Mouse (Mus musculus): ENCODE results near the gene Araf.

The Araf gene

GRCm38 (mm10) chrX:20797681-20798080 is at the start of gene Araf:
Gene Araf (plus strand): TSS chrX:20797814.
- in situ Hi-C loops (cut with MboI; ENCODE audit: unreplicated experiment in 2 of 2), result loop anchor here (25.0 kb wide), 1 partner anchor 785 kb away; no protein-coding TSS in a partner anchor

DNA sequence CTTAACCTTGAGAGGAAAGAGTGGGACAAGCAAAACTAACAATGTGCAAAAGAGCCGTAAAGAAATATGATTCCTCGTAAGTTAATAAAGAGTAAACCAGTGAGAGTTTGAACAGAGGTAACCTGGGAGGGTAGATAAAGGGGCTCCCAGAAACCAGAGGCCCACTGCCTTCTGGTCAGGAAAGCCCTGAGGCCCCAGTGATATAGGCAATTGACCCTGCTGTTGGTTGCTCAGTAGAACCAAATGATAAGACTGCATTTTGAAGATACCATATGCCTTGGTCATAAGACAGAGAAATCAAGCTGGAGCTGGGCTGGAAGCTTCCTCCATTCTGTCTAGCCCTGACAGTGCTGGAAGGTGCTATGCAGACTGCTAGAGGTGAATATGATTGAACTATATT is 48.8 kb upstream of the Araf start:
- in situ Hi-C loops (cut with MboI; ENCODE audit: unreplicated experiment in 2 of 2), result no loop called here

GRCm38 (mm10) chrX:20761201-20761600 is 36.4 kb upstream of the Araf start:
- in situ Hi-C loops (cut with MboI; ENCODE audit: unreplicated experiment in 2 of 2), result no loop called here

DNA sequence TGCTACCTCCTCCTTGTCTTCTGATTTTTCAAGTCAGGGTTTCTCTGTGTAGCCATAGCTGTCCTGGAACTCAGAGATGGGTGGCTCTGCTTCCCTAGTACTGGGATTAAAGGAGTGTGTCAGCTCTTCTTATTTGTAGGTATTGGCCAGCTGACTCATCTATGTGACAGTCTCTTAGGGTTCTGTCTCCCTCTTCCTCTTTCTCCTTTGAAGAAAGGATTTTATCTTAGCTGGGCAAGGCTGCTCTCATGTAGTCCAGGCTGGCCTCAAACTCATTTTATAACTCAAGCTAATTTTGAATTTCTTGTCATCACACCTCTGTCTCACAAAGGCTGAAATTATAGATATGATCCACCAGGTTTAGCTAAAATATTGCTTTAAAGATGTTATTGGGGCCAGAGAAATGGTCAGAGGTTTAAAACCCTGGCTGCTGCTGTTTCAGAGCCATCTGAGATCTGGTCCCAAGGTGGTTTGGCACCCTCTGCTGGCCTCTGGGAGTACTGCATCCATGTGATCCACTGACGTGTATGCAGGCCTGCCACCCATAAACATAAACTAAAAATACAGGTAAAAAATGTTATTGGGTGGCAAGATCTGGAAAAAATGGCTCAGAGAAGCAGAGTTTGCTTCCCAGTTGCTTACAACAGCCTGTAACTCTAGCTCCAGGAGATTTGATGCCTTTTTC is 26.8 kb upstream of the Araf start:
- in situ Hi-C loops (cut with MboI; ENCODE audit: unreplicated experiment in 2 of 2), result loop anchor here (5.0 kb wide), 1 partner anchor 109 kb away; no protein-coding TSS in a partner anchor

DNA sequence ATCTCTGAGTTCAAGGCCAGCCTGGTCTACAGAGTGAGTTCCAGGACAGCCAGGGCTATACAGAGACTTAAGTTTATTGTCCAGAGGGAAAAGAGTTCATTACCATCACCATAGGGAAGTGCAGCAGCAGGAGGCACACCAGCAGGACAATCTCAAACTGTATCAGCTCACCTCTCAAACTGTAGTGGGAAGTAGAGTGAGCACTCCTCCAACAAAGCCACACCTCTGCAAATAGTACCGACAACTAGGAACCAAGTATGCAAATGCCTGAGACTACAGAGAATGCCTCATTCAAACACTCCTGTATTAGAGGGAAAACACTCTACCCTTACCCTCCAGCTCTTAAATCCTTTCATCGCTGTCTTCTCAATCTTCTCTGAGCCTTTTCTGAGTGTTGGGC is 25.9 kb upstream of the Araf start:
- in situ Hi-C loops (cut with MboI; ENCODE audit: unreplicated experiment in 2 of 2), result loop anchor here (5.0 kb wide), 1 partner anchor 109 kb away; no protein-coding TSS in a partner anchor

DNA sequence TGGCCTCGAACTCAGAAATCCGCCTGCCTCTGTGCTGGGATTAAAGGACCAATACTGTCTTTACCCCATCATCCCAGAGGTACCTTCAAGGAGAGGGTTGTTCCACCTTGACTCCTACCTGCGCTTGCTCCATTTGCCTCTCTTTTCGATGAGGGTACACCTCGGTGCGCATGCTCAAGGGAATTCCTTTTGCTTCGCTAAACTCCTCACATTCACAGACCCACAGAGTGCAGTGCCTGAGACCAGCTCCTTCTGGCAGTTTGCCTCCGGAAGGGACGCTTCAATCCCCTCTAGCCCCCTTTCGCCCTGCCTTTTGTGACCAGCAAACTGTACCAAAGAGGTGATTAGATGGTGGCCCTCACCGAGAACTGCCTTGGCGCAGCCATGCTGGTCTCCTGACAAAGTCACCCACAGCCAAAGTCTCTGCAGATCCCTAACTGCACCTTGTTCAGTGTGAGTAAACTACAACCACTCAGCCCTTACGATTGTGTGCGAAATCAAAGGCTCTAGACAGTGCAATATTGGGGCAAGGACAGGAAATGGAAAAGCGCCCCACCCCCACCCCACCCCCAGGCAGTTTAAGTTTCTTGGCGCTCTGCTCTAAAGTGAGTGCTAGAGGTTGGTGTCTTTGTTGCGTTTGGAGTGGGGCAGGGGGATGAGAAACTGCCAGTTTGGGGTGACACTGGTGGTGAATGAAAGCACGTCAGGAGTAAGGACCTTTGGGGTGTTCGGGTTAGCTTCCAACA is 22.2 kb upstream of the Araf start:
- in situ Hi-C loops (cut with MboI; ENCODE audit: unreplicated experiment in 2 of 2), result loop anchor here (25.0 kb wide), 1 partner anchor 763 kb away; no protein-coding TSS in a partner anchor

DNA sequence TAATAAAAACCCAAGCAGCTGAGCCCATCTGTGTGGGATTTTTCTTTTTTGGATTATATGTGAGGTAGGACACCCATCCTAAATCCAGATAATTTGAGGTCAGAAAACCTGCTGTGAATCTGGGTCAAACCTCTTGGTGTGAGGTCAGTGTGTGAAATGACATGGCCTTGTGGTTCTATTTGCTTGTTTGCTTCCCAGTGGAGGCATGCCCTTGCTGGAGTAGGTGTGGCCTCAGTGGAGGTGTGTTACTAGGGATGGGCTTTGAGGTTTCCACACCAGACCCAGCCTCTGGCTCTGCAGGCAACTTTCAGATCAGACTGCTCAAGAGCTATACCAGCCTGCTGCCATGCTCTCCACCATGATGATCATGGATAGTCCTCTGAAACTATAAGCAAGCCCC is 20.0 kb upstream of the Araf start:
- in situ Hi-C loops (cut with MboI; ENCODE audit: unreplicated experiment in 2 of 2), result loop anchor here (25.0 kb wide), 1 partner anchor 765 kb away; no protein-coding TSS in a partner anchor

DNA sequence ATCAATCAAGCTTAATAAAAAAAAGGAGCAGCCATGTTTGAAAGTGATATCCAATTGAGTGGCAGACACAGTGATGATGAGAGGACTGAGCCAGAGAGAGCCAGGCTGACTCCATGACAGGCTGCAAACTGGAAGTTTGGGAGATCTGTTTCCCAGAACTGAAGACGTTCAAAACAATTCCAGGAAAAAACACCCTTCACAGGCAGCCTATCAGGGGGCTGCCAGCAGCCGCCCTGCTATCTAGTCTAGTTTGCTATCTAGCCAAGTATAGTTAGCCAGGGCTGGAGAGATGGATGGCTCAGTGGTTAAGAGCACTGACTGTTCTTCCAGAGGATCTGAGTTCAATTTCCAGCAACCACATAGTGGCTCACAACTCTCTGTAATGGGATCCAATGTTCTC is 10.3 kb upstream of the Araf start:
- in situ Hi-C loops (cut with MboI; ENCODE audit: unreplicated experiment in 2 of 2), result loop anchor here (25.0 kb wide), 1 partner anchor 775 kb away; no protein-coding TSS in a partner anchor

GRCm38 (mm10) chrX:20792417-20792816 is 5.2 kb upstream of the Araf start:
- in situ Hi-C loops (cut with MboI; ENCODE audit: unreplicated experiment in 2 of 2), result loop anchor here (25.0 kb wide), 1 partner anchor 780 kb away; no protein-coding TSS in a partner anchor

DNA sequence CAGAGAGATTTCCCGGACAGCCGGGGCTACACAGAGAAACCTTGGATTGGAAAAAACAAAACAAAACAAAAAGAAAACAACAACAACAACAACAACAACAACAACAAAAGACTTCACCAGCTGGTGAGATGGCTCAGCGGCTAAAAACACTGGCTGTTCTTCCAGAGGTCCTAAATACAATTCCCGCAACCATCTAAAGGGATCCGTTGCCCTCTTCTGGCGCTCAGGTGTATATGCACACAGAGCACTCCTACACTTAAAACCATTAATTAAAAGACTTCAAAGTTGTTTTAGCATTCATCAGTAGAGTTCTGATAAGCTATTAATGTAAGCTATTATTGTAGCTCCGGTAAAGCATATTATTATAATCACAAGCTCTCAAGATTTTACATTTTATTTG is 4.4 kb upstream of the Araf start:
- in situ Hi-C loops (cut with MboI; ENCODE audit: unreplicated experiment in 2 of 2), result loop anchor here (25.0 kb wide), 1 partner anchor 781 kb away; no protein-coding TSS in a partner anchor

- in situ Hi-C loops (cut with MboI; ENCODE audit: unreplicated experiment in 2 of 2), result loop anchor here (25.0 kb wide), 1 partner anchor 782 kb away; no protein-coding TSS in a partner anchor
Observed at GRCm38 (mm10) chrX:20794229-20794628, 3.4 kb upstream of the Araf start.

DNA sequence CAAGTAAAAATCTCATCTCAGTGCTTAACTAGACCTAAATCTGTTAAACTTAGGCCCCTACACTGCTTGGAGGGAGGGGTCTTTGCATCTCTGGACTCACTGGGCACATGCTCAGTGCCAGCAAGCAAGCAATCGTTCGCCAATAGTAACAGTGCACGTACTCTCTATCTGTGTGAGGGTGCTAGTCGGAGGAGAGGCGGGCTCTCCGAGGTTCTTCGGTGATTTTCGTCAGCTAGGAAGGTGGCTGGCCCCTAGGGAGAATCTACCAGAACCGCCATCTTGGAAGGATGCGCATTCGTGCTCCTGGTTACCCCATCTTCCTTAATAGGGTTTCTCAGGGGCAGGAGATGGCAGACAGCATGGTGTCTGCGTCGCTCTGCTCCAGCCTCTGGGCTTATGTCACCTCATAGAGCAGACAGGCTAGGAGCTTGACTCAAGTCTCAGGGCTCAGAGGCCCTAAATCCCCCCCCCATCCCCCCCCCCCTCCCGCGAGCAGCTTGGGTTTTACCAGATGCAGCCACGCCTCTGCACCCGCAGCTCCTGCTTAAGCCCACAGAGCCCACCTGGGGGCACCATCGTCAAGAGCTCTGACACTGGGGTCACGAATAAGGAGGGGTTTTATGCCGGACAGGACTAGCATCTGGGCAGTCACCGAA is 655 bp downstream of the Araf start:
- in situ Hi-C loops (cut with MboI; ENCODE audit: unreplicated experiment in 2 of 2), result loop anchor here (25.0 kb wide), 1 partner anchor 786 kb away; no protein-coding TSS in a partner anchor

- in situ Hi-C loops (cut with MboI; ENCODE audit: unreplicated experiment in 2 of 2), result loop anchor here (25.0 kb wide), 1 partner anchor 786 kb away; no protein-coding TSS in a partner anchor
Observed at GRCm38 (mm10) chrX:20798797-20799147, 1.2 kb downstream of the Araf start.

DNA sequence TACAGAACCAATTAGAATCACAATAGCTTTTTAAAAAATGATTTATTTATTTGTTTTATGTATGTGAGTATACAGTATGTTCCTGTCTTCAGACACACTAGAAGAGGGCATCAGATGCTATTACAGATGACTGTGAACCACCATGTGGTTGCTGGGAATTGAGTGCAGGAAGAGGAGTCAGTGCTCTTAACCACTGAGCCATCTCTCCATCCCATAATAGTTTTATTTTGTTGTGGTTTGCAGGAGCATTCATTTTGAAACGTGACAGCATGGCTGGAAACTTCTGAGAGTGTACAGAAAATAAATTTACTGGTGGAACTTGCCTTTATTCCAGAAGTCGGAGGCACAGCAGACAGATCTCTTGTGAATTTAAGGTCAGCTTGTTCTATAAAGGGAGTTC is 3.8 kb downstream of the Araf start:
- in situ Hi-C loops (cut with MboI; ENCODE audit: unreplicated experiment in 2 of 2), result loop anchor here in 1 of 2 experiments (10.0 kb wide), 1 partner anchor 543 kb away; no protein-coding TSS in a partner anchor

DNA sequence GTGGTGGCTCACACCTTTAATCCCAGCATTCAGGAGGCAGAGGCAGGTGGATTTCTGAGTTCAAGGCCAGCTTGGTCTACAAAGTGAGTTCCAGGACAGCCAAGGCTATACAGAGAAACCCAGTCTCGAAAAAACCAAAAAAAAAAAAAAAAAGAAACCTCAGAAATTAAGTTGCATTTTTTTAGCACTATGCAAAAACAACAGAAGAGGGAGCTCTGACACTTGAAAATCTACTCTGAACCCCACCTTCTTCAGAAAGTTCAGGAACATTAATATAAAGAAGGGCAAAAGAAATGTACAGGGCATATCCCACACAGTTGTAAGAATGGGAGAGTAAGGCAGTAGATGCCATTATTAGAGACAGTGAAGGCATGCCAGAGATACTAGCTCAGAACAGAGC is 6.7 kb downstream of the Araf start:
- in situ Hi-C loops (cut with MboI; ENCODE audit: unreplicated experiment in 2 of 2), result loop anchor here in 1 of 2 experiments (10.0 kb wide), 1 partner anchor 540 kb away; no protein-coding TSS in a partner anchor

GRCm38 (mm10) chrX:20806295-20806694 is 8.7 kb downstream of the Araf start:
- in situ Hi-C loops (cut with MboI; ENCODE audit: unreplicated experiment in 2 of 2), result loop anchor here in 1 of 2 experiments (10.0 kb wide), 1 partner anchor 539 kb away; no protein-coding TSS in a partner anchor

GRCm38 (mm10) chrX:20816974-20817373 is 19.4 kb downstream of the Araf start:
- in situ Hi-C loops (cut with MboI; ENCODE audit: unreplicated experiment in 2 of 2), result loop anchor here in 1 of 2 experiments (10.0 kb wide), 2 partner anchors 162 to 528 kb away; partner anchors contain the start of gene Uba1

GRCm38 (mm10) chrX:20819204-20819628 is 21.6 kb downstream of the Araf start:
- in situ Hi-C loops (cut with MboI; ENCODE audit: unreplicated experiment in 2 of 2), result loop anchor here in 1 of 2 experiments (10.0 kb wide), 2 partner anchors 164 to 526 kb away; partner anchors contain the start of gene Uba1

DNA sequence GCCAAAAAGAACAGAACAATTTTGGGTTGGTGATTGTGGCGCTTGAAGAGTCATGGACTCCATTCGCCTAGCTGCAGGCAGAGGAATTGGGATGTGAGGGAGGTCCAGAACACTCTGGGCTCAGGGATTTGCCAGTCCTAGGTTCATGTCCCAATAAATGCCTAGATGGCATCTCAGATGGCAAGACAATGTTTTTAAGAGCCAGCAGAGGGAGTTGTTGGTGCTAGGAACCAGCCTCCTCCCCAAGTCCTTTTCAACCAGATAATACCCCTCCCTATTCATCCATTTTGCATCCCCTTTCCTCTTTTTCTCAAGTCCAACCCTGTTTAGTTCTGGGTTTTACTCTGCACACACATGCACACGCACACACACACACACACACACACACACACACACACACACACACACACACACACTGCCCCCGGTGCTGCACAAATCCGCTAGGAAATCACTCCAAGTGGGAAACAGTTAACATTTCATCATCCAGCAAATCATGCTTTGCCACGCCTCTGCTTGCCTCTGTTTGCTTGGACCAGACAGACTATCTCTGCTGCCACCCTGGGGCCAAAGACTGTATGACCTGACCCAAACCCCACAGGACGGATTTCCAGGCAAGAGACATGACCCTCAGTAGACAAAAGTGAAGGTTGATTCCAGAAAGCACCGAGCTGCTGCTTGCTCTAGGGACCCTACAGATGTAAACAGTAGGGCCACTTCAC is 22.3 kb downstream of the Araf start:
- in situ Hi-C loops (cut with MboI; ENCODE audit: unreplicated experiment in 2 of 2), result loop anchor here in 1 of 2 experiments (10.0 kb wide), 2 partner anchors 165 to 525 kb away; partner anchors contain the start of gene Uba1
